Mouse (Mus musculus) ES-E14 (cell line): ENCODE data around the gene Pax4.

Experiments used
- HCFC1 ChIP-seq: IDR thresholded peaks from 2 replicates; pipeline ENCODE4 v1.6.1; 2012; ENCODE audit warnings: low read length, inconsistent platforms, borderline replicate concordance; ENCODE audit not compliant: insufficient read depth
- MAFK ChIP-seq: IDR thresholded peaks from 2 replicates; pipeline ENCODE4 v1.6.1; 2014; ENCODE audit warnings: mild to moderate bottlenecking, low read depth, low read length, inconsistent platforms; ENCODE audit not compliant: insufficient read depth
- ZC3H11A ChIP-seq: IDR thresholded peaks from 2 replicates; pipeline ENCODE4 v1.6.1; 2012; ENCODE audit warnings: low read depth, mild to moderate bottlenecking, inconsistent platforms, low read length, borderline replicate concordance
- ZNF384 ChIP-seq: IDR thresholded peaks from 2 replicates; pipeline ENCODE4 v1.6.1; 2012; ENCODE audit warnings: low read depth, low read length, inconsistent platforms

DNA sequence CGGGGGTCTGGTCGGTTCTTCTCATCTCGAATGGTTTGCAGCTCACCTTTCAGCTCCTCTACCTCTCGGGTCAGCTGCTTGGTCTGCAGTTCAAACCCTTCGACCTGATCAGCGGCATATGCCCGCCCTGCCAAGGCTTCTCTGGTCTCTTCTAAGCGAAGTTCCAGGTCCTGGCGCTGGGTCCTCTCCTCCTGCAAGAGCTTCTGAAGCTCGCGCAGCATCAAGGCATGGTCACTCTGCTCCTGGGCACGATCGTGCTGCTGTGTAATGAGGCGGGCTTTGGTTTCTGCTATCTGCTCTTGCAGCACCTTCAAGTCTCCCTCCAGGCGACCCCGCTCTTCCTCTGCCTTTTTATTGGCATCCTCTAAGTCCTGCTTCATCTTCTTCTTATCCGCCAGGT, 28.8 kb downstream of the Pax4 start:
- TF ChIP-seq ZC3H11A (no peak), ZNF384 (no peak), MAFK (no peak), HCFC1 (no peak)
